Mouse (Mus musculus) cortical plate, adult 2 months (tissue): ENCODE data around the gene Rasal1. TPM values are rescaled to one million over a fixed set of nuclear protein-coding genes. Genes with fewer than 3 reads are reported as not detected.

ENCODE experiments used
- H3K27ac ChIP-seq: fragments of 200-500 bp; 2 replicates; pipeline ENCODE4 v1.5.1; 2012; ENCODE audit warnings: low read length, control low read depth, inconsistent platforms; ENCODE audit not compliant: insufficient read depth
- H3K4me1 ChIP-seq: fragments of 200-500 bp; 2 replicates; pipeline ENCODE4 v1.6.1; 2011; ENCODE audit warnings: low read length; ENCODE audit not compliant: control insufficient read depth, insufficient read depth
- H3K4me3 ChIP-seq: fragments of 200-500 bp; 2 replicates; pipeline ENCODE4 v1.5.1; 2011; ENCODE audit warnings: mild to moderate bottlenecking, low read length, control low read depth; ENCODE audit not compliant: insufficient read depth
- CTCF ChIP-seq: fragments of 200-500 bp; IDR thresholded peaks from 2 replicates; pipeline ENCODE4 v1.5.1; 2011; ENCODE audit warnings: mild to moderate bottlenecking, control low read depth, low read length; ENCODE audit not compliant: insufficient read depth; ENCODE audit errors: extremely low read depth
- POLR2A ChIP-seq: fragments of 200-500 bp; IDR thresholded peaks from 2 replicates; pipeline ENCODE4 v1.6.1; 2011; ENCODE audit warnings: mild to moderate bottlenecking, low read length, control low read depth; ENCODE audit not compliant: insufficient read depth; ENCODE audit errors: extremely low read depth
- polyA plus RNA-seq: library from polyadenylated mRNA; depleted of rRNA; stranded (reverse); fragments of >200 nt; gene quantifications from 2 replicates; pipeline ENCODE4 v1.2.3, GENCODE M21; 2012

Gene Rasal1
- polyA plus RNA-seq, 1 experiment, result 88.7 TPM

GRCm38 (mm10) chr5:120687897-120688296 is 39.3 kb downstream of the Rasal1 start:
- H3K4me1 ChIP-seq, result no peaks in the 10 kb centered on the region
- H3K27ac ChIP-seq, result no peak overlapping the region
- H3K4me3 ChIP-seq, result no peak overlapping the region
- no peak for TF ChIP-seq POLR2A
- TF ChIP-seq CTCF, result no peak

GRCm38 (mm10) chr5:120688434-120688833 is 39.8 kb downstream of the Rasal1 start:
- no peak overlapping the region for H3K4me3 ChIP-seq
- no peaks in the 10 kb centered on the region for H3K4me1 ChIP-seq
- H3K27ac ChIP-seq, result no peak overlapping the region
- TF ChIP-seq POLR2A, result no peak
- no peak for TF ChIP-seq CTCF

GRCm38 (mm10) chr5:120690417-120690816 is 41.8 kb downstream of the Rasal1 start:
- no peak for TF ChIP-seq POLR2A
- TF ChIP-seq CTCF, result no peak
- Histone ChIP-seq H3K4me1 (peaks cover 2% of the 10 kb centered on the region; the same call in 1 of the 2 replicates), H3K4me3 (no peak overlapping the region), H3K27ac (no peak overlapping the region)

- H3K4me3 ChIP-seq, result no peak overlapping the region
- TF ChIP-seq CTCF (no peak), POLR2A (no peak)
- H3K4me1 ChIP-seq, result peaks cover 2% of the 10 kb centered on the region; the same call in 1 of the 2 replicates
Measured at GRCm38 (mm10) chr5:120692034-120692433, 43.4 kb downstream of the Rasal1 start.

GRCm38 (mm10) chr5:120693931-120694694 is 45.5 kb downstream of the Rasal1 start:
- TF ChIP-seq CTCF (no peak), POLR2A (no peak)
- Histone ChIP-seq H3K27ac (no peak overlapping the region), H3K4me3 (no peak overlapping the region), H3K4me1 (peaks cover 4% of the 10 kb centered on the region; the same call in 1 of the 2 replicates)

More at GRCm38 (mm10) chr5:120692034-120692433, 43.4 kb downstream of the Rasal1 start:
- no peak overlapping the region for H3K27ac ChIP-seq

- H3K4me3 ChIP-seq, result no peak overlapping the region
- H3K27ac ChIP-seq, result no peak overlapping the region
- H3K4me1 ChIP-seq, result peaks cover 8% of the 10 kb centered on the region
- no peak for TF ChIP-seq POLR2A
- no peak for TF ChIP-seq CTCF
Measured at GRCm38 (mm10) chr5:120694695-120695074, 46.1 kb downstream of the Rasal1 start.

- Histone ChIP-seq H3K27ac (no peak overlapping the region), H3K4me1 (peaks cover 8% of the 10 kb centered on the region), H3K4me3 (no peak overlapping the region)
- TF ChIP-seq POLR2A (no peak), CTCF (no peak)
Measured at GRCm38 (mm10) chr5:120696057-120696743, 47.6 kb downstream of the Rasal1 start.

- TF ChIP-seq POLR2A, result no peak
- no peak for TF ChIP-seq CTCF
- H3K4me1 ChIP-seq, result peaks cover 8% of the 10 kb centered on the region
- H3K4me3 ChIP-seq, result no peak overlapping the region
- H3K27ac ChIP-seq, result no peak overlapping the region
Measured at GRCm38 (mm10) chr5:120696865-120697264, 48.3 kb downstream of the Rasal1 start.

GRCm38 (mm10) chr5:120698181-120698580 is 49.6 kb downstream of the Rasal1 start:
- Histone ChIP-seq H3K4me1 (peaks cover 8% of the 10 kb centered on the region), H3K4me3 (no peak overlapping the region), H3K27ac (no peak overlapping the region)
- TF ChIP-seq POLR2A (no peak), CTCF (no peak)
